Mouse (Mus musculus): ENCODE measurements around the gene Ndufa9. TPM values are rescaled to one million over a fixed set of nuclear protein-coding genes. Genes with fewer than 3 reads are reported as not detected.

Gene Ndufa9
- 336 and 351 TPM in 2 replicates for total RNA-seq (2021)
- long read RNA-seq, experiment 1, transcript Ndufa9-203 (11 exons, 1,445 nt): major isoform, 346 of 377 reads
- long read RNA-seq, experiment 1, partial matches to known transcripts: 24 of 377 reads
- long read RNA-seq, experiment 1, other reads (novel, unspliced or antisense): 7 of 377 reads
- long read RNA-seq, experiment 2, transcript Ndufa9-203 (11 exons, 1,445 nt): major isoform, 295 of 342 reads
- long read RNA-seq, experiment 2, partial matches to known transcripts: 23 of 342 reads
- long read RNA-seq, experiment 2, other reads (novel, unspliced or antisense): 24 of 342 reads

DNA sequence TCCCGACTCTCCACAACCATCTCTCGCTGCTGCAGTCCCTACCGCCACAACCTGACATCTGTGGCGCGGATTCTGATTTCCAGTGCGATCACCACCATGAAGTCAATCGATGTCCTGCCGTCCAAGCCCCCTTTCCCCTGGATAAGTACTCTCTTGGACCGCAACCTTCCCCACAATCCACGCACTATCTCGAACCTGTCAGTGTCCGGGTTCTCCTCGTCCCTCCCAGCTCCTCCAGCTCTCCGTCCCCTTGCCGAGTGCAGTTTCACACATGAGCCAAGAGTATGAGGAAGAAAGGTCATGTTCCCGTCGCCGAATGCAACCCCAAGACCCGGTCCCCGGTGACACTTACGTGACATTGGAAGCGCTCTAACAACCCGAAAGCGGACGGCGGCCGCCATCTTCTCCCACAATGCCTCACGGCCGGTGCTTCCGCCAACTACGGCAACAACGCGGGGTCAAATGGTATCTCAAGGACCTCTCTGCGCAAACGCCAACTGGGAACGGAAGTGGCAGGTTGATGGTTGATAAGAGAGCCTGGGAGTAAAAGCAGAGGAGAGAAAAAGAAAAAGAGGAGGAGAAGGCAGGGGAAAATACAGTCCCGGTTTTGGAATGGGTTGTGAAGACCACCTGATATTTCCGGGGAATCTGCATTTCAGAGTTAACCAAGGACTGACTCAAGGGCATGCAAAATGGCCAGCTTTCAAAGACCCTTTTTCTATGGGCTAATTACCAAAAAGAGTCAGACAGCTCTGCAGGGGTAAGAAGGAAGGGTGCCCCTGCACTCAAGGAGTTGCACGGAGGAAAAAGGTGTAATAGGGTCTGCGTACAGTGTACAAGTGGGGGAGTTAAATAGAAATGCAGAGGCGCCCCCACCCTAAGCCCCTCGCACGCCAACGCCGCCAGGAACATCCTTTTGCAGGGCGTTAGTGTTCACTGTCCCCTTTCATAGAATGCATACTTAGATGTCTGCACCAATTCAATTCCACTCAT, at the start of gene Ndufa9:
Gene Ndufa9, minus strand, starts transcription at position 425 of the 993 bp plus-strand sequence.
- DNase-seq: peak; percentile 97

DNA sequence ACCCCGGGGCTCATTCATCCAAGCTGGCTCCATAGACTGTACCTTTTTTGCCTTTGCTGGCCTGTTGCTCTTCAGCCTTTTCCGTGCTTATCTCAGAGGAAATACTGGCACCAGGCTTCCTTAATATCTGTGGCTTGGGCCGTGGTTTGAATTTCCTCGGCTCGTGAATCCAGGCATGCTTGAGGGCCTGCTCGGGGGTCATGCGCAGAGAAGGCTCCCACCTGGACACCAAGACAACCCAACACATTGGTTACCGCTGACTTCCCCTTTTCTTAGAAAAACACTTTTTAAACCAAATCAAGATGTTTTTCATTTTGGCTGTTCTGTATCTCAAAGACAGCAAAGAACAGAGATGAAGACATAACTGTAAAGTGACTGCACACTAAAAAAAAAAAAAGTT, 28.2 kb upstream of the Ndufa9 start:
- DNase-seq: no peak

DNA sequence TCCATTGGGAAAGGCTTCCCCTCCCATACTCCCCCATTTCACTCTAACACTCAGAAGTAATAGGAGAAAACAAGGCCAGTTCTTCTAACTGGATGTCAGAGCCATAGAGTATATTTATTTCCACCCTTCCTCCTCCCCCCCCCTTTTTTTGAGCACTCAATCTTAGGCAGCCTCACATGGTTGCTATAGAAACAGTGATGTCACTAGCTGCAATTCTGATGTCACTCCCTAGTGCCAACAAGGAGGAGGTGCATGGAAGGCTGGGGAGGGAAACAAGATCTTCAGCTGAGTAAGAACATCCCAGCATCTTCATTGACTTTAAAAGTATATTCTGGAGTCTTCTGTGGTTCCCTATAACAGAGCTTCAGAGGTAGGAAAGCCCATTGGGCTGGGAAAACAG, 3.9 kb upstream of the Ndufa9 start, which contains the start of gene Akap3:
Gene Akap3, plus strand, starts transcription at position 218 of the 400 bp plus-strand sequence.
- DNase-seq: no peak

DNA sequence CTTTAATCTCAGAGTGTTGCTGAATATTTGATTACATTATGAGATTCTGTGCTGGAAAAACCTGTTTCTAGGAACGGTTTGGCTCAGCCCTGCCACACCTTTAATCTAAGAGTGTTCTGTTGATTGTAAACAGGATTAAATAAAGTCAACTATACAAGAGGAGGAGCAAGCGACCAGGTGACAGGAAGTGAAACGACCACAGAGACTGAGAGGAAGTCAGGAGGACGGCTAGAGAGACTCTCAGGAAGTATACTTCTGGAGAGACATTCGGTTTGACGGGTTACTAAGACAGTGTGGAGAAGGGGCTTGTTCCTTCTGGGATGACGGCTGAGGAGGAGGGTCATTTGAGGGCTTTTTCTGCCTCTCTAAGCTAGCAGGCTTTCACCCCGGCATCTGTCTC, 12.3 kb downstream of the Ndufa9 start:
- DNase-seq: no peak

DNA sequence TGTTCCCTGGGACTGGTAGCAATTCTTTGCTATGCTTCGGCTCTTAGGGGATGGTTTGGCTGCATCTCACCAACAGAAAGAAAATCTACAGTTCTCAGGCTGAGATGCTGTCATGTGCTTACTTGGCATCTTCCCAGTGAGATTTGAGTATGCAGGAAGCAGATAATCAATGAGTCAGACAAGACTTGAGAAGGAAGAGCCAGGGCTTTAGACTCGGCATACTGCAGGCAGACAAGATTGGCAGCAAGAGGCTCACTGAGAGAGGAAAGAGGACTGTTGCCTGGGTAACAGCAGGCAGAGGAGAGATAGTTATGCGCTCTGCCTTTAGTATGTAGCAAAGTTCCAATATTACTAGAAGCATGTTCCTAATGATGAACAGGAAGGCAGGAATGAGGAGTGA, 25.8 kb downstream of the Ndufa9 start:
- no peak for DNase-seq

DNA sequence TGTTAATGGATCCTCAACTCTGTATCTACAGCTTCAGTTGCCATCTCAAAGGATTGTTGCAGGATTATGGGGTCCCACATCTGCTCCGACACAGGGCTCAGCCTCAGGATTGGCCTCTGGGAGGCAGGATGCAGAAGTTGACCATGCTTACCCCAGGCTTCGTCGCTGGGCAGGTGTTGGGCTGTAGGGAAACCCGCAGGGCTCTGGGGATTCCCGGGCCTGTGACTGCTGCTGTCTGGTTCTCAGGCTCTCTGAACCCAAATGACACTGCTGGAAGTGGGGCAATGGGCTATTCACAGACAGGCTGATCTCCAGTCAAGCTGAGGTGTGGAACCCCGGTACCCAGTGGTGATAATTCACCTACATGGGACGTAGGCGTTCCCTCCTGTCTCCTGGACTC, 32.6 kb downstream of the Ndufa9 start:
- no peak for DNase-seq

DNA sequence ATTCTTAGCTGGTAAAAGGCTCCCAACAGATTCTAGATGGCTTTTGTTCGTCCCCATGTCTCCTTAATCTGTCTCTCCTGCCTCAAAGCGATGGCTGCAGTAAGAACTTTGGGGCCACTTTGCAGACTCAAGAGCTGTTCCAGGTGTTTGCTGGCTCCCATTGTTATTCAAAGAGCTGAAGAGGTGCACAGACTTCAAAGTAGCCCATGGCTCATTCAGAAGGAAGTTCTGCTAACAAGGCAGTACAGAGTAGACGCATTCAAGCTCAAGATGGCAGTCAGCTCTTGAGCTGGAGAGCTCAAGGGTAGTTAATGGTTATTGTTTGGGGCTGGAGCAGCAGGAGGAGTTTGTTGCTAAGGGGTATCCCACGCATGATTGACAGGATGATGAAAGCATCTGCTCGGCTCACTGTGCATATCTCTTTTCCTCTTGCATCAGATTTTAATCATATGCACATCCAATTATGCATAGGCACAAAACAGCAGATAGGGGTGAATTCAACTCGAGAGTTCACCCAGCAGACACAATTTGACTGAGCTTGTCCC, 33.7 kb downstream of the Ndufa9 start:
- no peak for DNase-seq

DNA sequence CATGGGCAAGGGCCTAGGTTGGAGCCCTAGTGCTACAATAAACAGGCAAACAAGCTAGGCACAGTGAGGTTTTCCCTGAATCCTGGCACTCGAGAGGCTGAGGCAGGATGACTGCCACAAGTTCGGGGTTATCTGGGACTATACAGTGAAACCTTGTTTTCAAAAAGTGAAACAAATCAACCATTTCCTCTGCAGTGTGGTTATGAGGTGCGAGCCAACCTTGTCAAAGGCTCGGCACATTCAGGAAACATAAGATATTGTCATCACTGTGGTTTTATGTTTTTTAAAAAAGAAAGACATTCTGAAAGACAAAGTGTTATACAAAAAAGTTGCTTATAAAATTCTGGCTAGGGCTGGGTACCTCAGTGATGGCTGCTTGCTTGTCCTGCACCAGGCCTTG, 37.5 kb downstream of the Ndufa9 start:
- no peak for DNase-seq

DNA sequence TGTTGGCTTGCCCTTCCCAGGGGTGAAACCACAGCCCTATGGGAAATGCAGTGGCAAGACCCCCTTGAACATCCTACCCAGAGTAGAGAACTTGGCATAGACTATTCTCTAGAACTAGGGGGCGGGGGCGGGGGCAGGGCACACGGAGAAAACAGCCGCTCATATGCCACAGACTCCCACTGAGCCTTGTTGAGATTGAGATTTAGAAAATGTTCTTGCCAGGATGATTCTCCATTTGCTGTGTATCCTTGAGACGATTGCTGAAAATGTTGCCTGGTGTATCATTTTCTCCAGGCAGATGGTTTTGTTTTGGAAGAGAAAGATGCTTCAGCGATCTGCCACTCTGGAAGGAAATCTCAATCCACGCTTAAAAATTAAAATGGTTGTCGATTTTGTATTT, 40.4 kb downstream of the Ndufa9 start:
- DNase-seq: no peak

DNA sequence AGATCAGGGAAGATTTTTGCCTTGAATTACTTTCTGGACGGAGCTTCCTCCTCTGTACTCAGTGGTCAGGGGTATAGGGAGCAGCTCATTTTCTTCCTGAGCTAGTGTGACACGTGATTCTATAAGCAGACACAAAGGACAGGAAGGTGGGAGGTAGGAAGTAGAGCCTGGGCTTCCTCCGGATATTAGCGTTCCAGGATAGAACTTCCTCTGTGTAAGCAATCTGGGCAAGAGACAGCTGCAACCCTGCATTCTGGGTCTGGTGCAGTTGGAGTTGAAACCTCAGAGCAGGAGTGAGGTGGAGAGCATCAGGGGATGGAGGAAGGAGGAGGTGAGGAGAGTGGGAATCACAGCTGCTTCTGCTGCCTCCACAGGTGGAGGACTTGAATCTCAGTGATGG, 40.8 kb downstream of the Ndufa9 start:
- DNase-seq: no peak

DNA sequence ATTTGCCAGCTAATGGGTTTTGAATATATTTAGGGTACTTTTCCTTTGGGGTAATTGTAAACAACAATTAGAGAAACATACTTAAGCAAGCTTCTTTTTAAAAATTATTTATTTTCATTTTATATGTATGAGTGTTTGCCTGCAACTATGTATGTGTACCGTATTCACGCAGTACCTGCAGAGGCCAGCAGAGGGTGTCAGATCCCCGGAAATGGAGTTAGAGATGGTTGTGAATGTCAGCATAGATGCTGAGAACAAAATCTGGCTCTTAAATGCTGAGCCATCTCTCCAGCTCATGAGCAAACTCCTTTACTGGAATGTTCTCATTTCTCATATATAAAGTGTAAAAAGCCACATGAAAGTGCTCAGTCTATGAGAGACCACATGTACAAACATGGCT, 42.2 kb downstream of the Ndufa9 start:
- DNase-seq: peak; percentile 13

DNA sequence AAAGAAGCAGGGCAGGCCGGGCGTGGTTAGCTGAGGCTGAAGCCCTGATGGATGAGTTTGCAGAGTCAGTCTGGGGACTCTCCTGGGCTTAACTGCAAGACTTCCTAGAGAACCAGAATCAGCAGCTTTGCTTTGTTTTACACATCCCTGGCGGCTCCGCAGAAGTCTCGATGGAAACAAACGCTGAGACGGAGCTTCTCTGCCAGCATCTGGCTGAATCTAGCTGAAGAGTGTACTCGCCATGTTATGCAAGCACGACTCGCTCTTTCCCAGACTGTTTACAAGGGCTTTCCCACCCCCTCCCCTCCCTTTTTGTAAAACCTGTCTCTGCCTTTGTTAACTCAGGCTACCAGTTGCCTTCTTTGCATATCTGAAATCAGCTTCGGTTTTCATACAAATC, 46.0 kb downstream of the Ndufa9 start:
- DNase-seq: no peak

DNA sequence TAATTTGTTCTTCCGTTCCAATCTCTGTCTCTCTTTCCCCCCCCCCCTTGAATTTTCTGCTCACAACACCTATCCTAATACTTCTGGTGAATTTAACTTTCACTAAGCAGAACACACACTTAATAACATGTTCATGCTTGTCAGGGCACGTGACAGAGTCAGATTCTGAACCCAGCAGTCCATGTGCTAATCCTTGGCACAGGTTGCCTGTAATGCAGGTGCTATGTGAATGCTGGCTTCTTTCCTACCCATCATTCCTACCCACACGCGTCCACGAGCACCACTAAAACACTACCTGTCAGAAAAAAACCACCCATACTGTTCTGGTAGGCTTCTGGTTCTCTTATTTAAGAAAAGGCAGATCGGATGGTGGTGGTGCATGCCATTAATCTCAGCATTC, 54.2 kb downstream of the Ndufa9 start:
- DNase-seq: no peak

DNA sequence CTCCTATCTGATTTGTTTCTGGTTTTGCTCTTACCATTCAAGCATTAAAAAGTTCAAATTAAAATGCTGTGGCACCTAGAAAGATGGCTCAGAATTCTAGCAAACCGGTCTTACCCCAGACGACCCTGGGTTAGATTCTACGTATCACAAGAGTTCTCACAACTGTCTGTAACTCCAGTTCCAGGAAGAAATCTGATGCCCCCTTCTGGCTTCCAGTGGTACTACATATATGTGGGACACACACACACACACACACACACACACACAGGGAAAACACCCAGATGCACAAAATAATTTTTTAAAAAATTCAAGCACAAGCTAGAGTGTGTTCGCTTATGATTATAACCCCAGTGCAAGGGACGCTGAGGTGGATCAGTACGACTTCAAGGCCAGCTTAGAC, 55.2 kb downstream of the Ndufa9 start:
- DNase-seq: no peak

DNA sequence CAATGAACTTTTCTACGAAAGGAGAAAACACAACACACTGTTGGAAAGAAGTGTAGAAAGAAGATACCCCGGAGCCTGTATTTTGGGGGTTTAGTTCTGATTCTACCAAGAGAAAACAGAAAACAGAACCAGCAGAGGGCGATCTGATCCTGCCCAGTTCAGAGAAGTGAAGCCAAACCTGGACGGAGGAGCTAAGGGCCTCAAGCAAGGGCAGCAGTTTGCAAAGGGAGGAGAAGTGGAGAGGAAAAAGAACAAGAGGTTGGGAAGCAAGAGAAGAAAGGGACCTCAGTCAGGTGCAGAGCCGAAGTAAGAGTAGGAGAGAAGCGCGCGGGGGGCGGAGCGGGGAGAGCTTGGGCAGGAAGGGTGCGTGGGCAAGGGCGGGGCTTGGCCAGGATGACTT, 57.0 kb downstream of the Ndufa9 start:
- DNase-seq: peak; percentile 38

DNA sequence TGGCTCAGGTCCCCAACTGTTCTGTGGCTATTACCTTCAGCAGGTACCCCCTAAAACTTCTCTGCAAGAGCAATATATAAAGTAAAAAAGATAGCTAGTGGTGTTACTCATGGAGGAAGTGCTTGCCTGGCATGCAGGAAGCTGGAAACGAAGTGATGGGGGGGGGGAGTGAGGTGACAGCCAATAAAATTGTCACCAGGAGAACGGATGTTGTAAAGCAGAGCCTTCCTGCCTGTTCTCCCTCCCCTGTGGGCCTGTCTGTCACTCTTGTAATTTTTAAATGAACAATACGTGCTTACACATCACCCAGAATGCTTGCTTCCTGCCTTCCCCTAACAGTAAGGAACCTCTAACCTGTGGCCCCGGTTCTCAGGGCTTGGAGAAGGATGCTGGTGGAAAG, 57.4 kb downstream of the Ndufa9 start:
- DNase-seq: no peak

DNA sequence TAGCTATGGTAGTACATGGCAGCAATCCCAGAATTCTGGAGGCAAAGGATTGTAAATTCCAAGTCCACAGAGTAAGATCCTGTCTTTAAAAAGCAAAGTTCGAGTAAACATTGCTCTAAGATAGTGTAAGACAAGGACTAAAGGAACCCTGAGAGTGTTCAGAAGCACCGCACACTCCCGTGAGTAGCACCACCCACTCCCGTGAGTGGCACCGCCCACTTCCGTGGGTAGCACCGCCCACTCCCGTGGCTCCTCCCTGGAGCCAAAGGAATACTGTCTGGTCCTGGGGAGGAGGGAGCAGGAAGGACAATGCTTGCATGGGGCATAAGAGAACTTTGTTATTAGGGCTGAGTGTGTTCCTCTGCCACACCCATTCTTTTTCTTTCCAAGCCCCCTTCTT, 60.1 kb downstream of the Ndufa9 start:
- no peak for DNase-seq

DNA sequence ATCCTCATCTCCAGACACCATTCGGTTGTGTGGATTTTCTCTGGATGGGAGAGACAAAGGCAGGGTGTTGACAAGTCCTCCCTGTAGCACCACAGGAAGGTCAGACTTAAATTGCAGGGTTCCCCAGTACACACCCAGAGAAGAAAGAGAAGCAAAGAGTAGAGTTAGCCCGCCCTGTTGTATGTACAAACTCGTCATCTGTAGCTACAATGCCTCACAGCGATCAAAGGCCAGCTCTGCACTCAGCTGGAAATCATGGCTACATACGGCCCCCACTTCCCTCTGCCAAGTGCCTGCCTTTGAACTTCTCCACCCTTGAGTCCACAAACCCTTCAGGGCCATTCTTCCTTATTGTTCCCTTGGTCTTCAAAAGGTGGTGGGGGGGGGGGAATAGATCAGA, 64.7 kb downstream of the Ndufa9 start:
- DNase-seq: no peak

DNA sequence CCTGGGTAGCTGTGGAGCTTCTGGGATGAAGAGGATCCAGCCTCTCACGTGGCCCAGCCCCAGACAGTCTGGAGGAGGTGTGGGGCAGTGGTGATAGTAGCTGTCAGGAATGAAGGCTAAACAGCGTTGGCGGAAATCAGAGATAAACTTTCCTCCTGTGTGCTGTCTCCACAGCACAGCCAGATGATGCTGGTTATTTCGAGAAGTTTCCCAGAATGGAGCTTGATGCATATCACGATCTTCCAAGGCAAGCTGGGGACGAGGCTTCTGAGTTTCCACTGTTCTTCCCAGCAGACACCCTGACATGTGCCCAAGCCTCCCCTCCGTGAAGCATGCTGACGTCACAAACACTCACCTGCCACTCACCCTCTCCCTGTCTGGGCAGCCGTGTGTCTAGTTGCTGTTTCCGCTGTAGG, 65.3 kb downstream of the Ndufa9 start:
- no peak for DNase-seq

DNA sequence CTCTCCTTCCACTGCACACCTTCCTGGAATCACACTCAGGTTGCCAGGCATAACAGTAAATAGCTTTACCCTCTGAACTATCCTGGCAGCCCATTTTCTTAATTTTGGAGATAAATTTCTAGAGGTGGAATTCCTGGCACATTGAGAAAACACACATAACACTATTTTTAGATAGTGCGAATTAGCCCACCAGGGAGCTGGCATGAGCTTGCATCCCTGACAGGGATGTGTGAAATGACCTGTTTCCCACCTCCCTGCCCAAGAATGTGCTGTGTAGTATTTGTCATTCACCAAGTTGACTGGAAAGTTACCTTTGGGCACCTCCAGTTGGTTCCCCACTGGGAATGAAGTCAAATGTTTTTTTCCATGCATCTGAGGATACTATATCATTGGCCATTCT, 65.9 kb downstream of the Ndufa9 start:
- DNase-seq: no peak

DNA sequence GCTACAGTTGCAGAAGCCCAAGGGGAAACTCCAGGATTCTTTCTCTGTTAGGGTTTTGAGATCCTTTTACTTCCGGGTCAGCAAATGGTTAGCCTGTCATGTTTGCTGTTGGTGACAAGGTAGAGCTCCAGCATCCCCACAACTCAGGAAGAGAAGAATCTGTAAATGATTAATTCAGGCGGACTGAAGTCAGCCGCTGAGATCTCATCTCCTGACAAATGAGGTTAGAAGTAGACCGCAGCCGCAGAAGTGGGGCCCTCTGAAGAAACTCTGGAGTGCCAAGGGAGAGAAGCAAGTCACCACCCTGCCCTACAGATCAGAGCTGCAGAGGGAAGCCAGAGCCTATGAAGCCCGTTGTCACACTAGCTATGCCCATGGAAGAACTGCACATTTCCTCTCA, 71.0 kb downstream of the Ndufa9 start:
- no peak for DNase-seq

DNA sequence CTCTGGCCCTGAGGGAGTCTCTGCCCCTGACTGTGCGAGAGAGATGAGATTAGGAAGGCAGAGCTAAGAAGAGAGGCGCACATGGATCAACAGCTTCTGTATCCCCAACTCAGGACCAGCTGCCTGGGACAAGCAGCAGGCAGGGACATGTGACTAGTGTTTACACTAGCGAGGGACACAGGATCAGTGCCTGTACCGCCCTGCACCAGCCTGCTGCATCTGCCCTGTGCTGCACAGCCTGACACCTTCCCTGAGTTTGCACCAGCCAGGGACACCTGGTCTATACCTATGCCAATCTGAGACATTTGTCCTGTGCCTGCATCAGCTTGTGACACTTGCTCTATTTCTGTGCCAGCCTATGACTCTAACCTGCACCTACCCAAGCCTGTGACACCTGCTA, 75.1 kb downstream of the Ndufa9 start:
- no peak for DNase-seq

DNA sequence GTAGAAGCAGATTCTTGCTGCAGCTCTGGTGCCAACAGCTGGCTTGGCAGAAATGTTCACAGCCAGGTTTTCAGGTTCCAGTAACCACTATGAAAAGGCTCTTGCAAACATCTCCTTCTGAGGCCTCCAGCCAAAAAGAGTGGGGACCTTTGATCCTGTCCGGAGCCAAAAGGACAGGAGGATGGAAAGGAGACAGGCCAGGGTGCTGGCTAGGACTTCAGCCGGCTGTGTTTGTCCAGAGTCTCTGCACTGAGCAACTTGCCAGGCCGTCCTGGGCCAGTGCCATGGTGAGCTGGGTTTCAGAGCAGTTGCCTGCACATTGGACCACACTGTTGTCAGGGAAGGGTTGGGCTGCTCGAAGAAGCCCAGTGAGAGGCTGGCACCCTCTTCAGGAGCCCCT, 76.6 kb downstream of the Ndufa9 start:
- DNase-seq: no peak
